Mouse (Mus musculus) adrenal gland, postnatal 10 days (tissue): Measurements from ENCODE around the gene Fasn. TPM values are rescaled to one million over a fixed set of nuclear protein-coding genes. Genes with fewer than 3 reads are reported as not detected.

Experiments
- DNase-seq: peaks from one replicate; pipeline ENCODE4 v3.0.0; 2021; ENCODE audit warnings: mixed read lengths
- total RNA-seq, 2 experiments: library from RNA; stranded (reverse); gene quantifications; 2 replicates each; pipeline ENCODE4 v1.2.3; 2021

Fasn gene
- total RNA-seq, 2 experiments from 2014 or later = 93.1 to 104 TPM

GRCm38 (mm10) chr11:120761811-120762671 is 62.3 kb downstream of the Fasn start:
- DNase-seq = no peak

GRCm38 (mm10) chr11:120760236-120760635 is 64.1 kb downstream of the Fasn start:
- DNase-seq = no peak

Other genes with a start within 250 kb of the Fasn start
- 100 to 1,000 TPM; 281 to 286 TPM for gene Arhgdia, start 242.9 kb downstream of the Fasn start, total RNA-seq
- gene Alyref, start 226.2 kb downstream of the Fasn start, total RNA-seq = 100 to 1,000 TPM; 112 to 114 TPM
- gene Anapc11, start 226.1 kb downstream of the Fasn start, total RNA-seq = 10 to 100 TPM; 73.1 to 86.4 TPM
- gene Npb, start 216.1 kb downstream of the Fasn start, total RNA-seq = 1 to 10 TPM; 1.0 to 1.3 TPM
- 100 to 1,000 TPM; 144 to 150 TPM for gene Pcyt2, start 206.6 kb downstream of the Fasn start, total RNA-seq
- 10 to 100 TPM; 33.2 to 40.3 TPM for gene Sirt7, start 199.3 kb downstream of the Fasn start, total RNA-seq
- 10 to 100 TPM; 41.1 to 46.5 TPM for gene Mafg, start 190.9 kb downstream of the Fasn start, total RNA-seq
- 1 to 10 TPM; 5.1 to 5.2 TPM for gene Pycr1, start 180.8 kb downstream of the Fasn start, total RNA-seq
- gene Myadml2, start 176.4 kb downstream of the Fasn start, total RNA-seq = 1 to 10 TPM; 3.2 to 7.6 TPM
- 10 to 100 TPM; 12.4 to 13.3 TPM for gene Notum, start 163.4 kb downstream of the Fasn start, total RNA-seq
- 10 to 100 TPM; 67.9 to 81.5 TPM for gene Aspscr1, start 151.6 kb downstream of the Fasn start, total RNA-seq
- gene Cenpx, start 110.8 kb downstream of the Fasn start, total RNA-seq = 10 to 100 TPM; 47.6 to 51.3 TPM
- 10 to 100 TPM; 20.0 to 27.4 TPM for gene Lrrc45, start 110.6 kb downstream of the Fasn start, total RNA-seq
- gene Rac3, start 103.1 kb downstream of the Fasn start, total RNA-seq = 1 to 10 TPM; 3.8 to 9.5 TPM
- gene Dcxr, start 97.3 kb downstream of the Fasn start, total RNA-seq = 10 to 100 TPM; 33.0 to 37.3 TPM
- 10 to 100 TPM in 1 of 2 experiments, 1 to 10 TPM in 1; 9.2 to 17.6 TPM for gene Cbr2, start 92.4 kb downstream of the Fasn start, total RNA-seq
- 10 to 100 TPM; 23.9 to 46.6 TPM for gene Hmga1b, start 61.8 kb downstream of the Fasn start, total RNA-seq
- gene Rfng, start 40.3 kb downstream of the Fasn start, total RNA-seq = 10 to 100 TPM; 15.9 to 20.6 TPM
- 10 to 100 TPM; 84.2 to 89.3 TPM for gene Gps1, start 40.3 kb downstream of the Fasn start, total RNA-seq
- 10 to 100 TPM; 61.2 to 64.3 TPM for gene Dus1l, start 28.1 kb downstream of the Fasn start, total RNA-seq
- 10 to 100 TPM in 1 of 2 experiments, 1 to 10 TPM in 1; 8.4 to 10.8 TPM for gene Ccdc57, start 108.3 kb upstream of the Fasn start, total RNA-seq
- gene Slc16a3, start 123.9 kb upstream of the Fasn start, total RNA-seq = 10 to 100 TPM; 10.4 to 11.6 TPM
- gene Csnk1d, start 166.8 kb upstream of the Fasn start, total RNA-seq = 100 to 1,000 TPM; 129 to 131 TPM
- gene Cd7, start 214.9 kb upstream of the Fasn start, total RNA-seq = 1 to 10 TPM; 1.7 to 2.8 TPM
- gene Sectm1b, start 239.0 kb upstream of the Fasn start, total RNA-seq = not detected